Mouse (Mus musculus): ENCODE measurements around the gene Zfp385b. TPM values are rescaled to one million over a fixed set of nuclear protein-coding genes. Genes with fewer than 3 reads are reported as not detected.

Zfp385b gene
- polyA plus RNA-seq, 1 experiment: 66.9 TPM

- WGBS: 91% methylated on average over 7 of the region's 7 CpGs
- Histone ChIP-seq H3K27ac (ENCODE audit: insufficient read depth, low read length) (no peak overlapping the region), H3K4me3 (replicated peaks; ENCODE audit: insufficient read depth, low read depth, low read length) (no peak overlapping the region), H3K27me3 (ENCODE audit: control insufficient read depth, insufficient read depth, low read length) (no peaks in the 10 kb centered on the region), H3K4me1 (ENCODE audit: control insufficient read depth, insufficient read depth, low read length) (no peaks in the 10 kb centered on the region)
- DNase-seq: no peak
- TF ChIP-seq POLR2A (IDR thresholded peaks at IDR 0.05; ENCODE audit: borderline replicate concordance, insufficient read depth, low read length) (no peak), CTCF (IDR thresholded peaks at IDR 0.05; ENCODE audit: borderline replicate concordance, insufficient read depth, low read depth, low read length) (no peak)
Measured at GRCm38 (mm10) chr2:77393881-77394280, 425.6 kb downstream of the Zfp385b start.

DNA sequence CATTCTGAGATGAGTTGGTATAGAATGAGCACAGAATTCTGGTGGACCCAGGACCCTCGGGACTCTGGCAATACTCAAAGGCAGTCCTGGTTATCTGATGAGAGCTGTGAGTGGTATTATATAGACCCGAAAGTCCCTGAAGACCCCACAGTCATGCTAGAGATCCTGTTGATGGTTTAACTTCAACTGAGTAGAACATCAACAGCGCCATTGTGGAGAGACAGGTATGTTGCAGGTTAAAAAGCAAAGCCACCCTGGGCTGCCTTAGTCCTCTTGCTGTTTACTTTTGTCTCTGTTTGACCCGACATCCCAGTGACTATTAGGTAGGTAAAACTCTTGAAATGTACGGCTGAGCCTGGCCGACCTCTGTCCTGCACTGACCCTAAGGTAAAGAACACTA lies 431.3 kb downstream of the Zfp385b start:
- TF ChIP-seq CTCF (IDR thresholded peaks at IDR 0.05; ENCODE audit: borderline replicate concordance, insufficient read depth, low read depth, low read length) (no peak), POLR2A (IDR thresholded peaks at IDR 0.05; ENCODE audit: borderline replicate concordance, insufficient read depth, low read length) (no peak)
- 91% methylated on average over 6 of the region's 6 CpGs for WGBS
- H3K27me3 ChIP-seq (ENCODE audit: control insufficient read depth, insufficient read depth, low read length): no peaks in the 10 kb centered on the region
- H3K4me3 ChIP-seq (replicated peaks; ENCODE audit: insufficient read depth, low read depth, low read length): no peak overlapping the region
- no peak overlapping the region for H3K27ac ChIP-seq (ENCODE audit: insufficient read depth, low read length)
- DNase-seq: no peak
- no peaks in the 10 kb centered on the region for H3K4me1 ChIP-seq (ENCODE audit: control insufficient read depth, insufficient read depth, low read length)

GRCm38 (mm10) chr2:77386515-77386914 lies 432.9 kb downstream of the Zfp385b start:
- 35% methylated on average over 5 of the region's 5 CpGs for WGBS
- no peaks in the 10 kb centered on the region for H3K4me1 ChIP-seq (ENCODE audit: control insufficient read depth, insufficient read depth, low read length)
- TF ChIP-seq CTCF (IDR thresholded peaks at IDR 0.05; ENCODE audit: borderline replicate concordance, insufficient read depth, low read depth, low read length) (peak; percentile 82), POLR2A (IDR thresholded peaks at IDR 0.05; ENCODE audit: borderline replicate concordance, insufficient read depth, low read length) (no peak)
- H3K4me3 ChIP-seq (replicated peaks; ENCODE audit: insufficient read depth, low read depth, low read length): no peak overlapping the region
- no peak overlapping the region for H3K27ac ChIP-seq (ENCODE audit: insufficient read depth, low read length)
- no peaks in the 10 kb centered on the region for H3K27me3 ChIP-seq (ENCODE audit: control insufficient read depth, insufficient read depth, low read length)
- peak; percentile 51 to 73 for DNase-seq

DNA sequence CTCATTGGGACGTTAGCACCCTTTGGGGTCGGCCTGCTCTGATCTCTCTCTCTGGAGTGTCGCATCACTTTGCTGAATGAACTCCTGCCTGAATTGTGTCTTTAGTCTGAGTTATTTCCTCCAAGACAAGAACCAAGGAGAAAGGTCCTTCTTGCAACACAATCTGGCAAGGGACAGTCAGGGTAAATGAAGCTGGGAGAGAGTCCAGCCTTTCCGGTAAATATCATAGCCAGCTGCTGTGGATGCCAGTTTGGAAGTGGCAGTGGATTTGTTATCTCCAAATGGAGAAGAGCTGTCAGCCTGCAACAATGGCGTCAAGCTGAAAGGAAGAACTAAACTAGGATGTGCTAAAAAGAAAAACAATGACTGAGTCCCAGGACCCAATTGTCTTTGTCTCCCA lies 436.7 kb downstream of the Zfp385b start:
- DNase-seq: no peak
- TF ChIP-seq CTCF (IDR thresholded peaks at IDR 0.05; ENCODE audit: borderline replicate concordance, insufficient read depth, low read depth, low read length) (no peak), POLR2A (IDR thresholded peaks at IDR 0.05; ENCODE audit: borderline replicate concordance, insufficient read depth, low read length) (no peak)
- Histone ChIP-seq H3K4me3 (replicated peaks; ENCODE audit: insufficient read depth, low read depth, low read length) (no peak overlapping the region), H3K4me1 (ENCODE audit: control insufficient read depth, insufficient read depth, low read length) (no peaks in the 10 kb centered on the region), H3K27ac (ENCODE audit: insufficient read depth, low read length) (no peak overlapping the region), H3K27me3 (ENCODE audit: control insufficient read depth, insufficient read depth, low read length) (no peaks in the 10 kb centered on the region)
- 42% methylated on average over 5 of the region's 5 CpGs for WGBS

DNA sequence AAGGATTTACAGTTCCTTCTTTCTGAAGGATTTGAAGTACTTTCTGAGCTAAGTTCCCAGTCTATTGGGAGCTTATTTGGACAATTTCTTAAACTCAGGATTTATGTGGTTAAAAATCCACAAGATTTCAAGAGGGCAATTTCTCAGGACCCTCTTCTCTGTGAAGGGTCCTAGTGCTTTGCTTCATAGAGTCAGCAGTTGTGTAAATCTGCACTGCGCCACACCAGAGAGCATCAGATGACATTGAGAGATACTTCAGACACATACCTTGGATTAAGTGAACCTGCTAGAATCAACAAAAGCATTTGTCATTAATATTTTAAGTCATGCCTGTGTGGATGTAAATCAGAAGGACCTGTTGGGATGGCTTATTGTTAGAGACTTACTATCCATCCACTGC lies 439.5 kb downstream of the Zfp385b start:
- no peaks in the 10 kb centered on the region for H3K27me3 ChIP-seq (ENCODE audit: control insufficient read depth, insufficient read depth, low read length)
- TF ChIP-seq CTCF (IDR thresholded peaks at IDR 0.05; ENCODE audit: borderline replicate concordance, insufficient read depth, low read depth, low read length): no peak
- no peak for TF ChIP-seq POLR2A (IDR thresholded peaks at IDR 0.05; ENCODE audit: borderline replicate concordance, insufficient read depth, low read length)

GRCm38 (mm10) chr2:77379332-77379731 lies 440.1 kb downstream of the Zfp385b start:
- no peaks in the 10 kb centered on the region for H3K4me1 ChIP-seq (ENCODE audit: control insufficient read depth, insufficient read depth, low read length)
- 93% methylated on average over 5 of the region's 5 CpGs for WGBS
- H3K4me3 ChIP-seq (replicated peaks; ENCODE audit: insufficient read depth, low read depth, low read length): no peak overlapping the region
- no peak for DNase-seq
- TF ChIP-seq POLR2A (IDR thresholded peaks at IDR 0.05; ENCODE audit: borderline replicate concordance, insufficient read depth, low read length) (no peak), CTCF (IDR thresholded peaks at IDR 0.05; ENCODE audit: borderline replicate concordance, insufficient read depth, low read depth, low read length) (no peak)
- no peak overlapping the region for H3K27ac ChIP-seq (ENCODE audit: insufficient read depth, low read length)
- no peaks in the 10 kb centered on the region for H3K27me3 ChIP-seq (ENCODE audit: control insufficient read depth, insufficient read depth, low read length)

More for the DNA sequence above, 439.5 kb downstream of the Zfp385b start:
- Histone ChIP-seq H3K27ac (ENCODE audit: insufficient read depth, low read length) (no peak overlapping the region), H3K4me3 (replicated peaks; ENCODE audit: insufficient read depth, low read depth, low read length) (no peak overlapping the region), H3K4me1 (ENCODE audit: control insufficient read depth, insufficient read depth, low read length) (no peaks in the 10 kb centered on the region)
- DNase-seq: no peak
- WGBS: 98% methylated on average over 1 of the region's 1 CpGs

- Histone ChIP-seq H3K4me1 (ENCODE audit: control insufficient read depth, insufficient read depth, low read length) (no peaks in the 10 kb centered on the region), H3K27ac (ENCODE audit: insufficient read depth, low read length) (no peak overlapping the region), H3K27me3 (ENCODE audit: control insufficient read depth, insufficient read depth, low read length) (no peaks in the 10 kb centered on the region), H3K4me3 (replicated peaks; ENCODE audit: insufficient read depth, low read depth, low read length) (no peak overlapping the region)
- WGBS: 58% methylated on average over 9 of the region's 9 CpGs
- TF ChIP-seq POLR2A (IDR thresholded peaks at IDR 0.05; ENCODE audit: borderline replicate concordance, insufficient read depth, low read length) (no peak), CTCF (IDR thresholded peaks at IDR 0.05; ENCODE audit: borderline replicate concordance, insufficient read depth, low read depth, low read length) (no peak)
- no peak for DNase-seq
Measured at GRCm38 (mm10) chr2:77376823-77377222, 442.6 kb downstream of the Zfp385b start.

GRCm38 (mm10) chr2:77375155-77375554 lies 444.3 kb downstream of the Zfp385b start:
- TF ChIP-seq POLR2A (IDR thresholded peaks at IDR 0.05; ENCODE audit: borderline replicate concordance, insufficient read depth, low read length): no peak
- no peak for TF ChIP-seq CTCF (IDR thresholded peaks at IDR 0.05; ENCODE audit: borderline replicate concordance, insufficient read depth, low read depth, low read length)
- Histone ChIP-seq H3K27ac (ENCODE audit: insufficient read depth, low read length) (no peak overlapping the region), H3K27me3 (ENCODE audit: control insufficient read depth, insufficient read depth, low read length) (no peaks in the 10 kb centered on the region), H3K4me1 (ENCODE audit: control insufficient read depth, insufficient read depth, low read length) (no peaks in the 10 kb centered on the region), H3K4me3 (replicated peaks; ENCODE audit: insufficient read depth, low read depth, low read length) (no peak overlapping the region)
- no peak for DNase-seq
- 22% methylated on average over 8 of the region's 8 CpGs for WGBS

All from cerebellum, adult 2 months (tissue).